Mouse (Mus musculus) olfactory bulb, adult 2 months (tissue): ENCODE results near the gene Kcna5. TPM values are rescaled to one million over a fixed set of nuclear protein-coding genes. Genes with fewer than 3 reads are reported as not detected.

Experiments used
- H3K27ac ChIP-seq: fragments of 200-500 bp; 2 replicates; pipeline ENCODE4 v1.5.1; 2012; ENCODE audit warnings: low read depth, low read length; ENCODE audit not compliant: insufficient read depth
- H3K4me1 ChIP-seq: fragments of 200-500 bp; 2 replicates; pipeline ENCODE4 v1.6.1; 2012; ENCODE audit warnings: low read length; ENCODE audit not compliant: control insufficient read depth, insufficient read depth
- H3K4me3 ChIP-seq: fragments of 200-500 bp; 2 replicates; pipeline ENCODE4 v1.5.1; 2012; ENCODE audit warnings: mild to moderate bottlenecking, low read depth, low read length, moderate library complexity; ENCODE audit not compliant: insufficient read depth
- CTCF ChIP-seq: fragments of 200-500 bp; IDR thresholded peaks from 2 replicates; pipeline ENCODE4 v1.5.1; 2012; ENCODE audit warnings: low read depth, mild to moderate bottlenecking, low read length, moderate library complexity; ENCODE audit not compliant: insufficient read depth
- POLR2A ChIP-seq: fragments of 200-500 bp; IDR thresholded peaks from 2 replicates; pipeline ENCODE4 v1.6.1; 2012; ENCODE audit warnings: mild to moderate bottlenecking, low read depth, low read length, moderate library complexity; ENCODE audit not compliant: insufficient read depth
- WGBS: fragments of 180-500 bp; shearing (Covaris S2); methylation state at CpG from one replicate; pipeline ENCODE4 v1.1.7; 2018; 5-methylcytosine and 5-hydroxymethylcytosine counted together
- polyA plus RNA-seq: library from polyadenylated mRNA; stranded (reverse); fragments of >200 nt; gene quantifications from 2 replicates; pipeline ENCODE4 v1.2.4, GENCODE M21; 2012; ENCODE audit warnings: low replicate concordance; ENCODE audit not compliant: missing spikeins, insufficient read depth, insufficient read length

The Kcna5 gene
- polyA plus RNA-seq, 1 experiment: not detected

- TF ChIP-seq POLR2A (no peak), CTCF (no peak)
- Histone ChIP-seq H3K4me1 (peaks cover 45% of the 10 kb centered on the region), H3K27ac (0 out of 2 replicates have a peak overlapping the region, but pooled peaks have one; percentile 88), H3K4me3 (no peak overlapping the region)
- WGBS: 86% methylated on average over 14 of the region's 14 CpGs
Observed at GRCm38 (mm10) chr6:126568046-126568830, 33.0 kb upstream of the Kcna5 start.

- Histone ChIP-seq H3K4me3 (no peak overlapping the region), H3K27ac (no peak overlapping the region), H3K4me1 (peaks cover 45% of the 10 kb centered on the region)
- TF ChIP-seq POLR2A (no peak), CTCF (no peak)
- 90% methylated on average over 9 of the region's 9 CpGs for WGBS
Observed at GRCm38 (mm10) chr6:126567326-126567725, 32.1 kb upstream of the Kcna5 start.

- Histone ChIP-seq H3K4me3 (no peak overlapping the region), H3K27ac (peak overlapping the region; percentile 27; the same call in 1 of the 2 replicates), H3K4me1 (peaks cover 39% of the 10 kb centered on the region)
- TF ChIP-seq CTCF (no peak), POLR2A (no peak)
- WGBS: 58% methylated on average over 6 of the region's 6 CpGs
Observed at GRCm38 (mm10) chr6:126564376-126564775, 29.2 kb upstream of the Kcna5 start.

- TF ChIP-seq CTCF (peak; percentile 94), POLR2A (no peak)
Observed at GRCm38 (mm10) chr6:126563898-126564297, 28.7 kb upstream of the Kcna5 start.

GRCm38 (mm10) chr6:126561702-126562101, 26.5 kb upstream of the Kcna5 start:
- 42% methylated on average over 4 of the region's 4 CpGs for WGBS

More at GRCm38 (mm10) chr6:126563898-126564297, 28.7 kb upstream of the Kcna5 start:
- WGBS: 15% methylated on average over 7 of the region's 7 CpGs
- Histone ChIP-seq H3K4me1 (peaks cover 36% of the 10 kb centered on the region), H3K4me3 (no peak overlapping the region), H3K27ac (peak overlapping the region; percentile 27; the same call in 1 of the 2 replicates)

GRCm38 (mm10) chr6:126560696-126561095, 25.5 kb upstream of the Kcna5 start:
- no peak overlapping the region for H3K4me3 ChIP-seq
- TF ChIP-seq CTCF (no peak), POLR2A (no peak)
- WGBS: 92% methylated on average over 1 of the region's 1 CpGs
- peaks cover 21% of the 10 kb centered on the region for H3K4me1 ChIP-seq
- no peak overlapping the region for H3K27ac ChIP-seq

More at GRCm38 (mm10) chr6:126561702-126562101, 26.5 kb upstream of the Kcna5 start:
- H3K4me1 ChIP-seq: peaks cover 27% of the 10 kb centered on the region
- H3K4me3 ChIP-seq: no peak overlapping the region
- no peak overlapping the region for H3K27ac ChIP-seq
- no peak for TF ChIP-seq POLR2A
- TF ChIP-seq CTCF: no peak

- no peak overlapping the region for H3K27ac ChIP-seq
- H3K4me3 ChIP-seq: no peak overlapping the region
- WGBS: 41% methylated on average over 8 of the region's 8 CpGs
- H3K4me1 ChIP-seq: peaks cover 18% of the 10 kb centered on the region
- no peak for TF ChIP-seq CTCF
- TF ChIP-seq POLR2A: no peak
Observed at GRCm38 (mm10) chr6:126560036-126560435, 24.8 kb upstream of the Kcna5 start.

GRCm38 (mm10) chr6:126558276-126558675, 23.1 kb upstream of the Kcna5 start:
- Histone ChIP-seq H3K4me3 (no peak overlapping the region), H3K4me1 (peaks cover 17% of the 10 kb centered on the region), H3K27ac (no peak overlapping the region)
- WGBS: 76% methylated on average over 3 of the region's 3 CpGs
- TF ChIP-seq CTCF: no peak

GRCm38 (mm10) chr6:126553812-126554211, 18.6 kb upstream of the Kcna5 start:
- 17% methylated on average over 9 of the region's 9 CpGs for WGBS
- peaks cover 11% of the 10 kb centered on the region for H3K4me1 ChIP-seq
- no peak for TF ChIP-seq POLR2A
- TF ChIP-seq CTCF: 0 out of 2 replicates have a peak, but pooled peaks have one; percentile 29
- no peak overlapping the region for H3K27ac ChIP-seq
- H3K4me3 ChIP-seq: no peak overlapping the region
